Mouse (Mus musculus) heart, adult 18-20 months (tissue): ENCODE results near the gene Hk1. TPM values are rescaled to one million over a fixed set of nuclear protein-coding genes. Genes with fewer than 3 reads are reported as not detected.

Source experiments
- DNase-seq, 2 experiments: peaks; one replicate each; pipeline ENCODE4 v3.0.0; 2021 to 2022; ENCODE audit warnings: mixed read lengths in 1 of 2
- total RNA-seq, 2 experiments: library from RNA; stranded (reverse); gene quantifications; 2 replicates each; pipeline ENCODE4 v1.2.3; 2021

Gene Hk1
- total RNA-seq, 2 experiments from 2014 or later = 104 to 110 TPM

DNA sequence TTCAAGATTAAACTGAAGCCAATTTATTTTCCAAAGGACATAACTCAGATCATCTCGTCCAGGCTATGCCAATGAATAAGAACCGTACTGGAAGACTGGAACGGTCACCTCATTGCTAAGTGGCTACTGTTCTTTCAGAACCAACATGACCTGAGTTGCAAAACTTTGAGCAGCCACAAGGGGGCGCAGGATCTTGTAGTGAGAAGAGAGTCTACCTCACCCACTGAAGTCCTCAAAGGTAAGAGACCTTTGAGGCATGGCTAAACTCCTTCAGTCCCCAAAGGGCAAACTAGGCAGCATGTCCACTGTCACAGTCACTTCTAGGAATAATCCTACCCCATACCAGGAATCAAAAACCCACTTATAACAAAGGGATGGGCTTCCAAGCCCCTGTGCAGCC, 104.5 kb downstream of the Hk1 start:
- DNase-seq = peak; percentile 73 to 95

DNA sequence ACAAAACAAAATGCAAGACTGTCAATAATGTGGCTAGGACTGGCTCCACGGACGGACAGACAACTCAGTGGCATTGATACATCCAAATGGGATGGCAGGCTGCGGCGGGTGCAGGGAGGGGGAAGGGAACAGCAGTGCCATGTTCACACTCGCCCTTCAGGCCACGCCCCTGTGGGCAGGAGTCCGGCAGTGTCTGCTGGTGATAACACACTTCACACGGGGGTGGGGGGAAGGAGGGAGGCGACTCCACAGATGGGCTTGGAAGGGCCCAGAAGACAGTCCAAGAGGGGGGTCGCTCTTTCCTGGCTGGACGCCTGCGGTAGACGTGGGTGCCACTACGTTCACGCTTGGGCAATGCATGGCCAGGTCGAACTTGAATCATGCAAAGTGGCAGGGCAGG, 110.4 kb downstream of the Hk1 start:
- no peak for DNase-seq

DNA sequence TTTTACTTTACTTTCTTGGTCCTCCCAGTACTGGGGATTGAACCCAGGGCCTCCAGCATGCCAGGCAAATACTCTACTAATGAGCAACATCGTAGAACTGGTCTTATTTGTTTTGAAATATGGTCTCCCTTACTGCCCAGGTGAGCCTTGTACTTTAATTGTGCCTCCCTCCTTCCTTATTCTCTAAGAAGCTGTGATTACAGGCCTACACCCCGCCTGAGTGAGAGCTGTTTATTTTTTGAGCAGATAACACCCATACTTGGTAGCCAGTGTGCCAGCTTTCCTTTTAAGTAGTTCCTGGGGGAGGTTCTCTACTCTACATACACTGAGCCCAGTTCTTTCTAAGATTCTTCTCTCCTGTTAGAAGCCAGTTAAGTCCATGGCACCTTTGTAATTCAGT, 115.4 kb downstream of the Hk1 start:
- DNase-seq = no peak

DNA sequence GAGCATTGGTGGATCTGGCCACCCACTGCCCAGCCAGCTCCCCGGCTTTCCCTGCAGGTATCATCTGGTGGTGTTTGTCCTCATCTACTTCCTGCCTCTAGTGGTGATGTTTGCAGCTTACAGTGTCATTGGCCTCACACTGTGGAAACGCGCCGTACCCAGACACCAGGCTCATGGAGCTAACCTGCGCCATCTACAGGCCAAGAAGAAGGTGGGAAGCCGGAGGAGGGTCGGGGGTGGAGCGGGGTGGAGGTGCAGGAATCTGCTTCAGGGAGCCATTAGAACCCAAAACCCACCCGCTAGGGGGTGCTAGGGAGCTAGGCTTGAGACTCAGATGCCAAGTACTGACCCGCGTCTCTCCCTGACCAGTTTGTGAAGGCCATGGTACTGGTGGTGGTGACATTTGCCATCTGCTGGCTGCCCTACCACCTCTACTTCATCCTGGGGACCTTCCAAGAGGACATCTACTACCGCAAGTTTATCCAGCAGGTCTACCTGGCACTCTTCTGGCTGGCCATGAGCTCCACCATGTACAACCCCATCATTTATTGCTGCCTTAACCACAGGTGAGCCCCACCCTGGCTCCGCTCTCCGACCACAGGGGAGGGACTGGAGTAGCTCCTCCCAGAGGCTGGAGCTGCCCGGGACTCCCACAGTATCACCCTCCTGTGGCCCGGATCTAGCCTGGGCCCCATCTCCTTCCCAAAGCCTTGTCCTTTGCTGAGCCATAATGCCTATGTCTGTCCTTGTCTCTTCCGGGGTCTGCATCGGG, 118.4 kb downstream of the Hk1 start:
- DNase-seq = peak; percentile 40 to 59

DNA sequence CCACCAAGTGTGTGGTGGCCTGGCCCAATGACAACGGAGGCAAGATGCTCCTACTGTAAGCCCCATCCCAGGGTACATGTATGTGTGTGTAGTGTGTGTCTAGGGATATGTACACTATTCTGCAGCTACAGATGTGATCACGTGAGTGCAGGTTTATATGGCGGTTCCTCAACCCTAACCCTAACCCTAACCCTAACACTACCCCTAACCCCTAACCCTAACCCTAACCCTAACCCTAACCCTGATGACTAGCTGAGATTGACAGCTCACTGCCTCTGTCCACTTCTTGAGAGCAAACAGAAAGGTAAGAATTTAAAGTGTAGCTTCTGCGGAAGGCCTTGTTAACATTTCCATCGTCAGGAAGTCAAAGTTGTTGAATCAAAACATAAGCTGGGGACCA, 121.4 kb downstream of the Hk1 start:
- no peak for DNase-seq

DNA sequence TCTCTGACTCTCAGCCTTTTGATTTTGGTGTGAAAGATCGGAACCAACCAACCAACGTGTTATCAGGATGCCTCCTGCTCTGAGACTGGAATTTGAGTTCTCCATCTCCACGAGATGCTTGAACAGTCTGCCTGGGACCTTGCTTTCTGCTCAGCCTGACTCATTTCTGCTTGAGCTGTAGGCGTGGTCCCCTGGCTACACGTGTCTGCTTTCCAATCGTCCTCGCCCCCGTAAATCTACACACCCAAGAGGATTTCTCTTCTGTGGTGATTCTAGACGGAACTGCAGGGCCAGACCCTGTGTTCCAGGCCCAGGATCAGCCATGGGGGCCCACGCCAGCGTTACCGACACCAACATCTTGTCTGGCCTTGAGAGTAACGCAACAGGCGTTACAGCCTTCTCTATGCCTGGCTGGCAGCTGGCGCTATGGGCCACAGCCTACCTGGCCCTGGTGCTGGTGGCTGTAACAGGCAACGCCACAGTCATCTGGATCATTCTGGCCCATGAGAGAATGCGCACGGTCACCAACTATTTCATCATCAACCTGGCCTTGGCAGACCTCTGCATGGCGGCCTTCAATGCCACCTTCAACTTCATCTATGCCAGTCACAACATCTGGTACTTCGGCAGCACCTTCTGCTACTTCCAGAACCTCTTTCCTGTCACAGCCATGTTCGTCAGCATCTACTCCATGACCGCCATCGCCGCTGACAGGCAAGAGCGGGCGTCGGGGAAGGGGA, 127.0 kb downstream of the Hk1 start:
- no peak for DNase-seq

DNA sequence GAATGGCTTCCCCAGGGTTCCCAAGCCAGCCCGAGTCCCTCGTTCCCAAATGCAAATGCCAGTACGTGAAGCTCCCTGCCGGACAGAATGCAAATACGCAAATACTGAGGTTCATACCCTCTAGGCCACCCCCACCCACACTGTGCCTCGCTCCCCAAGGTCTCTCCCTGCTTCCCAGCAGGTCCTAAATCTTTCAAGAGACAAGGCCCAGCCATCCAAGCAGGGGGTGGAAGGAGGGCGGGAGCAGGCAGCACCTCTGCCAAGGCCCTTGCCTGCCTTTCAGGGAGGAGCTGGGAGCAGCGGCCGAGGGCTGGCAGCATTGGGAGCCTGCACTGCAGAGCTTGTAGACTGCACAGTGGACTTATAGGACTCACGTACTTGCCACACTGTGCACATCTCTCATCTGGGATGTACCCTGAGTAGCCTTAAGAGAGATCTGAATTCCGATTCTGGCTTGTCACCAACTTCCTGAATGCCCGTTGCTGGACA, 127.7 kb downstream of the Hk1 start, which contains the start of gene Tacr2:
Tacr2 (plus strand) TSS at position 439 of the 489 bp plus-strand sequence.
- DNase-seq = no peak

DNA sequence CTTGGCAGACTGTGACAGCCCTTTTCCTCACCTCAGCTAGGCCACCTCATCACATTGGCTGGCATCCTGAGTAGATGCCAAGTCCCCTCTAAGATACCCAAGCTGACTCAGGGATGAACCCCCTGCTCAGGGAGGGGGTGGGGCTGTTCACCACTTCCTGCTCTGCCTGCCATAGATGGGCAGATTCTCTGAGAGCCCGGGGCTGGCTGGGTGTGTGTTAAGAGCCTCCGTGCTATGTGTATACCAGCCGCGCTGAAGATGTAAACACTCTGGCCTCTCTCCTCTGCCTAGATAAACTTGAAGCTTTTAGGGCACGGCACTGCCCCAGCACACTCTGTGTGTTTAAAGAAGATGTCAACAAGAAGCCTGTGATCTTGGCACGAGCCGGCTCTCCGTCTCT, 131.9 kb downstream of the Hk1 start:
- no peak for DNase-seq

DNA sequence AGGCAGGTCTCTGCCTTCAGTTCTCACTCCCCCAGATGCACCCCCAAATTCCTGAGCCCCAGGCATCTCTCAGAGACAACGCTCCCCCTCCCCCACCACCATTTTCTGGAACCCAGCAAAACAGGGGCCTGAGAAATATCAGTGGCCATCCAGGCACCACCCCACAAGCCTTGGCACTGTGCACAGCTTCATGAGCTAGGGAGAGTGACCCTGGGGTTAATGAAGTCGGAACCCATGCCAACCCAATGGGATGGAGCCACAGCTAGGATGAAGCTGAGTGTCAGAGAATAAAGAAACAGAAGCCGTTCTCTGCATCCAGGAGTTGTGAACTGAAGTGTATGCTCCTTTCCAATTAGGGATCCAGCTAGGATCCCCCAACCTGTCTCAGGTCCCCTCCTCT, 132.6 kb downstream of the Hk1 start:
- DNase-seq = no peak

DNA sequence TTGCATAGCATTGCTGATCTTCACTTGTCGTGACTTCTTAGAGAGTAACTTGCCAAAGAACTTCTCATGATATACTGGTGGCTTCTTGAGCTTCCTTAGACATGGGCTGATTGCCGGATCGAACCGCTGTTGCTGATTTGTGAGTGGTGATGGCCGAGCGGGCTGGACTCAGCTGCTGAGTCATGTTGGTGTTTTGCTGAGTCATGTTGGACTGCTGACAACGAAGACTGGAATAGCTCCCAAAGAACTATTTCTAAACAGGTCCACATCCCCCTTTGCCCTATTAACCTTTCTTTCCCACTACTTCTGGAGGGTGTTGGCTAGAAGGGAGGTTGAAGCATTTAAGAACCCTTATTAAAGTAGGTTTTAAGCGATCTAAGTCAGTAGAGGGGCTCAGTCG, 135.6 kb downstream of the Hk1 start:
- DNase-seq = no peak

DNA sequence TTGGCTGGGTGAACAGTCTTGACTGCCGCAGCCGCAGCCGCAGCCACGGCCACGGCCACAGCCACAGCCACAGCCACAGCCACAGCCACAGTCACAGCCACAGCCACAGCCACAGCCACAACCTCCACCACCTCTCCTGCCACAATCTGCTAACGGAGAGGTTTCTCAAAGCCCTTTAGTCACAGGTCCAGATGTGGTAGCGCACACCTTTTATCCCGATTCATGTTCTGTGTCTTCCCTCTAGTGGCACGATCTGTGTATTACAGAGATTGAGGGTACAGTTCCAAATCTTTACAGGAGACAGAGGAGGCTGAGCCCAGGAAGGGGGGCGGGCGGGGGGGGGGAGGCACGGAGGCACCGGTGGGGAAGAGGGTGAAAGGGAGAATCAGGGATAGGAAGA, 136.8 kb downstream of the Hk1 start:
- DNase-seq = peak; percentile 56 to 74

DNA sequence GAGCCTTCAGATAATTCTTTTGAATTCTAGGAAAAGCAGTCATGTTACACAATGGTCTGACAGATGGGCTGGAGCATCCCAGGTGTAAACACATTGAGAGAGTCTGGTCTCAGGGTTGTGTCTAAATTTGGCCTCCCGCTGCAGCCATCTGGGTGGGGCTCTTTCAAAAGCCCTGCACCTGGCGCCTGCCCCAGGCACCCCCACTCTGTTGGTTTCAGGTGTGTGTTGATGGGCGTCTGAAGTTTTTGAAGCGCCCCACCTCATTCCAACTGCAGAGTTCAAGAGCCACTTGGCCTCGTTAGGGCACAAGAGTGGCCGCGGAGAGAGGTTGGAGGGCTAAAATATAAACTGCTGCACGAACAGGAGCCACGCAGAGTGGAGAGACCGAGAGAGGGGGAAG, 137.3 kb downstream of the Hk1 start:
- DNase-seq = no peak

DNA sequence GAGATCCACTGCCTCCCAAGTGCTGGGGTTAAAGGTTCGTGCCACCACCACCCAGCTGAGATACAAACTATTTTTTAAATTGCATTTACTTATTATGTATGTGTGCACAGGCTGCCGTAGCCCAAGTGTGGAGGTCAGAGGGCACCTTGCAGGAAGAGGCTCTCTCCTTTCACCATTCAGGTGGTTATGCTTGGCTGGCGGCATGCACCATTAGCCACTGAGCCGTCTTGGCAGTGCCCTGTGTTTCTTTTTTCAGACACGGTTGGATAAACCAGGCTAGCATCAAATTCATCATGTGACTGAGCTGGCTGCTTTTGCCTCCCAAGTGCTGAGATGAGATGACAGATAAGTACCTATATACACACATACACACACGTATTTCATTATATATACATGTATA, 140.4 kb downstream of the Hk1 start:
- DNase-seq = peak; percentile 40 to 59

DNA sequence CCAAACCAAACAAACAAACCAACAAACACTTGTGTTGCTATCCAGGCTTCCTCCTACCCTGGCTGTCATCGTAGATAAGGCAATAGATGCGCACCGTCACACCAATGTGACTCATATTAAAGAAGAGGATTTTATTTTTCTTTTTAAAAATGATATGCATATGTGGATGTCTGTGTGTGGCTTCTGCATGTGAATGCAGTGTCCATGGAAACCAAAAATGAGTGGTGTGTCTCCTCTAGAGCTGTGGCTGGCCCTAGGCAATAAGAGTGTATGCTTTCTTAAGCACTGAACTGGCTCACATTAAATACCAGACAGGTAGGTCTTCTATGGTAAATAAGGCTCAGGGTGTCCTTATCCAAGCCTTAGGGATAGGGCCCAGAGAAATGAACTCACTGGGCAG, 141.0 kb downstream of the Hk1 start:
- DNase-seq = no peak

DNA sequence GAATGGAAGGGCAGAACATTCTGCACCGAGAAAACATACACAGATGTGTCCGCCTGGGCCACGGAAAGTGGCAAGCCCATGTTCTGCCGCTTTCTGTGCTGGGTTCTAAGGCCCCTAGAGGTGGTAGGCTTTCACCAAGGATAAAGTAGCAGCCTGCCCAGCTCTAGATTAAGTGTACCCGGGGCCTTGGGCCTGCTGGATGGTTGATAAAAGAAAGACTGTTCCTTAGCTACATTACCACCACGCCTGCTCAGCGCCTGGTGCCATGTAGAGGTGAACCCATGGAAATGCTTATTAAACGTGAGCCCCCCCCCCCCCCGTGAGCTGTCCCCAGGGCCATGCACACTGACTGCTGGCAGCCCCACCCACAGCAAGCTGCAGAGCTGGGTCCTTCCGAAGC, 142.5 kb downstream of the Hk1 start:
- DNase-seq = no peak

DNA sequence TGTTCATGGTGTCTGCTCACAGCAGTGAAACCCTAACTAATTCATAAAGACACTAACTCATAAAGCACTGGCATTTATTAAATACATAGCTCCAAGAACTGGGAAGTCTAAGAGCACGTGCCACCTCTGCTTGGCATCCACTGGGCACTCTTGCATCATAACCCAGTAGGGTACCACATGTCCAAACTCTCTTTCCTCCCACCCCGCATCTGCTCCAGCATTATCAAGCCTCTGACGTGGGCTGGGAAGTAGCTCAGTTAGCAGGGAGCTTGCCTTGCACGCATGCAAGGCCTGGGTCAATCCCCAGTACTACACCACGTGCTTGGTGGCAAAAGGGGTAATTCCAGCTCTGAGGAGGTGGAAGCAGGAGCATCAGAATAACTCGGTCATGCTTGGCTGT, 143.5 kb downstream of the Hk1 start:
- DNase-seq = no peak

DNA sequence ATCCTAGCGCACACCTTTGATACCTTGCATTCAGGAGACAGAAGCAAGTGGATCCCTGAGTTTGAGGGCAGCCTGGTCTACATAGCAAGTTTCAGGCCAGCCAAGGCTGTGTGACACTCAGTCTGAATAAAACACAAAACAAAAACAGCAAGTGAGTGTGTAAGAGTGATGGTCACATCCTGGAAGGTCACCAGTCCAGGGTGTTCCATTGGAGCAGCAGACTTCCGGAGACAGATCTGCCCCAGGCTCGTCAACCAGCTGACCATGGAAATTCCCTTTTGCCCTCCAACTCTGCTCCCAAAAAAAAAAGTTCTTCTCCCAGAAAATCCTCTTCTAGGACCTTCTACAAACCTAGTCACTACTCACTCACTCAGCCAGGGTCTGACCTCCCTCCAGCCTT, 147.9 kb downstream of the Hk1 start:
- peak in 1 of 2 experiments; percentile 43 for DNase-seq

DNA sequence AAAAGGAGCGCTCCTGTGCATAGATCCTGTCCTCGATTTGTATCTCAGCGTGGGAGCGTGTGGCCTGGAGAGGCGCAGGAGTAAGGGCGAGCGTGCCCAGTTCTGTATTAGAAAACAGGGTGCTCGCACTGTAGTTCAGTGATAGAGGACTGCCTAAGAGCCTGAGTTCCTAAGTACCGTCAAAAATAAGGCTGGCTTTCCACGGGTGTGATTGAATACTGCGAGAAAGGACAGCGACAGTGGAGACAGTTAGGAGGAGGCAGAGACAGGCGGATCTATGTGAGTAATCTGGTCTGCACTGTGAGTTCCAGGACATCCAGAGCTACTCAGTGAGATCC, 148.3 kb downstream of the Hk1 start:
- DNase-seq = no peak

DNA sequence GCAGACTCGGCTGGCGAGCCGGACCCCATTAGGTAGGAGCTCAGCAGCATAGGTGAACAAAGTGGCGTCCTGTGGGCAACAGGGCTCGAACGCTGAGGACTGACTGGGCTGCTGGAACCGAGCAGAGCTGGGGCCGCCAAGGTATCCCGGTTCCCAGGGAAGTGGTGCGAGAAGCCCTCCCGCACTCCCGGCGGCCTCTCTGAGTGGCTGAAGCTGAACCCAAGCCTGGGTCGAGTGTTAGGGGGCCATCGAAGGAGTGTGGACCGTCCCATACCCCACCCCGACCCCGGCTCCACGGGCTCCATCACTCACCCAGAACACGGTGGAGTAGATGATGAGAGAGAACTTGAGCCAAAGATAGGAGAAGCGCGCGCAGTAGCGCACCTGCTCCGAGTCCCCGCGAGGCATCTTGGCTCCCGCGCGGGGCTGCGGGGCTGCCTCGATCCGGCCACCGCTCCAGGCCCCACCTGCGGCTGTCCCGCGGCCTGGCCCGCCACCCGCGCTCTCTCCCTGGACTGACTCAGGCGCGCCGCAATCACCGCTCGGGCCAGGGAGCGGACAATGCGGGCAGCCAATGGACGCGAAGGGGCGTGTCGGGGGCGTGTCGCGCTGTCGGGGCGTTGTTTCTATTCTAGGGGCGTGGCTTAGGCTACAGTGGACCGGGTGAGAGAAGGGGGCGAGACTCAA, 148.9 kb downstream of the Hk1 start, which contains the start of gene Tspan15:
Tspan15 (minus strand) TSS at position 544 of the 687 bp plus-strand sequence.
- DNase-seq = peak; percentile 95

DNA sequence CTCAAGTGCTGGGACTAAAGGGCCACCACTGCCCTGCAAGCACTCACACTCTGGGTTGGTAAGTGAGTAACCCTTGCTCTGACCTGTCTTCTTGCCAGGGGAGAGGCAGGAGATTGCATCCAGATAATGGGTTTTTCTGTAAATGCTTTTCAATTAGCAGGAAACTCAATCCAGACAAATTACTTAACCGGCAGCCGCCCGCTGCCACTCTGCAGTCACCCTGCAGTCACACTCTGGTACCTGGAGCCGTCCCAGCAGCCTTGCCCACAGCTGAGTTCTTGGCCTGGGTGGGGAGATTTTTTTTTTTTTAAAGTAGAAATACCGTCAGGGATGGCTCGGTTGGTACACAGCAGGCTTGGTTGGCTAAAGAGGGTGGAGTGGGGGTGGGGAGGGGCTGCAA, 151.6 kb downstream of the Hk1 start:
- no peak for DNase-seq

DNA sequence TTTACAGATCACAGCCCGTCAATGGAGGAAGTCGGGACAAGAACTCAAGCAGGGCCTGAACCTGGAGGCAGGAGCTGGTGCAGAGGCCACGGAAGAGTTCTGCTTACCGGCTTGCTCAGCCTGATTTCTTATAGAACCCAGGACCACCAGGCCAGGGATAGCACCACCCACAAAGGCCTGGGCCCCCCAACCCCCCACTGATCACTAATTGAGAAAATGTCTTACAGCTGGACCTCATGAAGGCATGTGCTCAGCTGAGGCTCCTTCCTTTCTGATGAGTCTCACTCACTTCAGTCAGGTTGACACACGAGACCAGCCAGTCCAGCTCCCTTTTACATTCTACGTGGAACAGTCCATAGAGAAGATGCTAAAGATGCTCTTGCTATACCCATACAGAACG, 153.9 kb downstream of the Hk1 start:
- no peak for DNase-seq

DNA sequence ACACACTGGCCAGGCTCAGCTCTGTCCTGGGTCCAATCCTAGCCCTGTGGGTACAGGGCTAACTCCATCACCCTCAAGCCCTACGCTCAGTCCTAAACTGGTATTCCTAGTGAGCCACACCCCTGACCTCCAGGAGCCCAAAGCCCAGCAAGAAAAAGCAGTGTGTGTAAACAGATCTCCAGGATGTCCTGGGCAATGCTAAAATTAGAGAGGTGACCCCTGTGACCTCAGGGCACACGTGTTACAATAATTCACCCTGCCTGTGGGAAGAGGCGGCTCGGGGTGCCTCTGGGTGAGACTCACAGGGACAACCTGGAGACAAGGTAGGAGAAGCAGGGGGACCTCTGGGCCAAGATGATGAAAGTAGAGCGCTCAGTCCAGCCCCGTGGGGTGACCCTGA, 155.5 kb downstream of the Hk1 start:
- peak in 1 of 2 experiments; percentile 37 for DNase-seq

DNA sequence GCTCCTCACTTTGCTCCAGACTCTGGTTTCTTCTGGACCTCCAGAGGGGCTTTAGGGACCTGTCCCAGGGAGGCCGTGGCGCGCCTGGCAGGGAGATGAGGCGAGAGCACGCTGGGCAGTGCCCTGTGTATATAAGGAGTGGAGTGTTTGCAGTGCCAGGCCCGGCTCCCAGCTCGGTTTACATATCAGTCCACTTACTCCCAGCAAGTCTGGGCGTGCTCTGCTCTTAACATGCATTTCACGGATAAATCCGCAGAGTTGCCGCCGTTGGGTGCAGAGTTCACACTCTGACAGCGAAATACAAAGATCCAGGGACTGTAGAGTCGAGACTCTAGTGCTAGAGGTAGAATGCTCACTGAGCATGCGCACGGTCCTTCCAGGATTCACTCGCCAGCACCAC, 156.9 kb downstream of the Hk1 start:
- DNase-seq = no peak
